In genomic region chr4:107725432-107725831, GRCm38 (mm10) we compare ENCODE assay signal across 24 mouse cellular contexts. TPM values are rescaled to one million over a fixed set of nuclear protein-coding genes. Genes with fewer than 3 reads are reported as not detected.
"Had no signal": no experiment of that assay in that cellular context is flagged by ENCODE, and none has a peak within 500 bp of the region (broad histone marks: within the 10 kb centered on the region; RNA-seq: fewer than 3 reads in every experiment).

No protein-coding gene starts in this region.

- H3K27ac ChIP-seq: intestine, embryonic 15.5 days; kidney, embryonic 15.5 days; left cerebral cortex, adult 2 months; limb, embryonic 12.5 days; limb, embryonic 15.5 days; liver, embryonic 14.5 days; midbrain, embryonic 10.5 days; neural tube, embryonic 12.5 days; neural tube, embryonic 15.5 days; stomach, embryonic 15.5 days had no signal

- H3K4me3 ChIP-seq: intestine, embryonic 15.5 days; kidney, embryonic 15.5 days; left cerebral cortex, adult 2 months; limb, embryonic 12.5 days; limb, embryonic 15.5 days; midbrain, embryonic 10.5 days; neural tube, embryonic 12.5 days; neural tube, embryonic 15.5 days; stomach, embryonic 15.5 days had no signal

- ATAC-seq: intestine, embryonic 15.5 days; liver, postnatal 0 days; lung, postnatal 0 days had no signal

- H3K36me3 ChIP-seq: intestine, embryonic 15.5 days; kidney, embryonic 15.5 days; limb, embryonic 12.5 days; limb, embryonic 15.5 days; midbrain, embryonic 10.5 days; neural tube, embryonic 12.5 days; neural tube, embryonic 15.5 days; stomach, embryonic 15.5 days had no signal

- DNase-seq: kidney, adult 11 months; kidney, adult 8-10 months; kidney, postnatal 10 days; kidney, postnatal 36 days; layer of hippocampus, postnatal 36 days; liver, postnatal 0 days; lung, embryonic 14.5 days; lung, postnatal 36 days; midbrain, embryonic 14.5 days; right cerebral cortex, postnatal 14 days; spleen, adult 18-20 months; thymus, postnatal 25 days had no signal

- H3K4me2 ChIP-seq: intestine, embryonic 15.5 days; kidney, embryonic 15.5 days; limb, embryonic 12.5 days; limb, embryonic 15.5 days; liver, embryonic 11.5 days; lung, embryonic 14.5 days; neural tube, embryonic 12.5 days; neural tube, embryonic 15.5 days; stomach, embryonic 15.5 days had no signal

- H3K27me3 ChIP-seq: intestine, embryonic 15.5 days; kidney, embryonic 15.5 days; limb, embryonic 15.5 days; neural tube, embryonic 12.5 days; neural tube, embryonic 15.5 days; stomach, embryonic 15.5 days had no signal

- H3K9me3 ChIP-seq: intestine, embryonic 15.5 days; kidney, embryonic 15.5 days; limb, embryonic 12.5 days; limb, embryonic 15.5 days; midbrain, embryonic 10.5 days; neural tube, embryonic 12.5 days; neural tube, embryonic 15.5 days; stomach, embryonic 15.5 days had no signal

- H3K4me1 ChIP-seq: intestine, embryonic 15.5 days; kidney, embryonic 15.5 days; limb, embryonic 12.5 days; limb, embryonic 15.5 days; neural tube, embryonic 12.5 days; neural tube, embryonic 15.5 days; stomach, embryonic 15.5 days had no signal

- H3K9ac ChIP-seq: intestine, embryonic 15.5 days; kidney, embryonic 15.5 days; limb, embryonic 12.5 days; limb, embryonic 15.5 days; liver, embryonic 14.5 days; liver, postnatal 0 days; lung, embryonic 14.5 days; neural tube, embryonic 12.5 days; neural tube, embryonic 15.5 days; stomach, embryonic 15.5 days had no signal

RNA-seq across cellular contexts. Expression of gene Dmrtb1, which starts 41.4 kb away (rescaled TPM):
- polyA plus RNA-seq: intestine, embryonic 15.5 days; kidney, embryonic 15.5 days; liver, embryonic 11.5 days; liver, postnatal 0 days; lung, embryonic 14.5 days had no signal
